Mouse (Mus musculus) forebrain, embryonic 11.5 days (tissue): Measurements from ENCODE around the gene Phxr2. TPM values are rescaled to one million over a fixed set of nuclear protein-coding genes. Genes with fewer than 3 reads are reported as not detected.

Experiments used
- ATAC-seq: fragments of 200-750 bp; cut with Nextera tagmentation; replicated peaks from 2 replicates; pipeline ENCODE4 v1.8.0; 2017; ENCODE audit warnings: moderate TSS enrichment; ENCODE audit not compliant: low FRiP score
- DNase-seq: peaks from one replicate; pipeline ENCODE4 v3.0.0-alpha.2; 2017; ENCODE audit warnings: low spot score
- H3K27ac ChIP-seq: fragments of 300-500 bp; sonication (generic); 2 replicates; pipeline ENCODE4 v1.5.1; 2014; ENCODE audit warnings: low read depth, low read length
- H3K27me3 ChIP-seq: fragments of 300-500 bp; sonication (generic); 2 replicates; pipeline ENCODE4 v1.6.1; 2014; ENCODE audit warnings: mild to moderate bottlenecking, low read length, mixed read lengths; ENCODE audit not compliant: control insufficient read depth, insufficient read depth
- H3K36me3 ChIP-seq: fragments of 300-500 bp; sonication (generic); 2 replicates; pipeline ENCODE4 v1.6.1; 2014; ENCODE audit warnings: mild to moderate bottlenecking, low read length, moderate library complexity, mixed read lengths; ENCODE audit not compliant: control insufficient read depth, insufficient read depth
- H3K4me1 ChIP-seq: fragments of 300-500 bp; sonication (generic); replicated peaks from 2 replicates; pipeline ENCODE4 v1.6.1; 2014; ENCODE audit warnings: low read length, mixed read lengths; ENCODE audit not compliant: control insufficient read depth, insufficient read depth
- H3K4me2 ChIP-seq: fragments of 300-500 bp; sonication (generic); 2 replicates; pipeline ENCODE4 v1.6.1; 2014; ENCODE audit warnings: low read depth, mild to moderate bottlenecking, low read length, moderate library complexity, mixed read lengths; ENCODE audit not compliant: severe bottlenecking
- H3K4me3 ChIP-seq: fragments of 300-500 bp; sonication (generic); 2 replicates; pipeline ENCODE4 v1.5.1; 2014; ENCODE audit warnings: low read depth, low read length
- H3K9ac ChIP-seq: fragments of 300-500 bp; sonication (generic); 2 replicates; pipeline ENCODE4 v1.6.1; 2014; ENCODE audit warnings: low read length
- H3K9me3 ChIP-seq: fragments of 300-500 bp; sonication (generic); 2 replicates; pipeline ENCODE4 v1.6.1; 2016; ENCODE audit warnings: low read length, mixed read lengths; ENCODE audit not compliant: control insufficient read depth
- WGBS: fragments of 180-500 bp; shearing (Covaris S2); extraction: QIAGEN DNeasy Blood & Tissue Kit; methylation state at CpG from one replicate; pipeline ENCODE4 v1.1.7; 2014; 5-methylcytosine and 5-hydroxymethylcytosine counted together
- polyA plus RNA-seq: library from polyadenylated mRNA; unstranded; fragments of >200 nt; fragmentation: Nextera tagmentation; extraction: Ambion mirVana; gene quantifications from 2 replicates; pipeline ENCODE4 v1.2.1, GENCODE M21; 2014

Phxr2 gene
- polyA plus RNA-seq, 1 experiment from 2014 or later, result not detected

DNA sequence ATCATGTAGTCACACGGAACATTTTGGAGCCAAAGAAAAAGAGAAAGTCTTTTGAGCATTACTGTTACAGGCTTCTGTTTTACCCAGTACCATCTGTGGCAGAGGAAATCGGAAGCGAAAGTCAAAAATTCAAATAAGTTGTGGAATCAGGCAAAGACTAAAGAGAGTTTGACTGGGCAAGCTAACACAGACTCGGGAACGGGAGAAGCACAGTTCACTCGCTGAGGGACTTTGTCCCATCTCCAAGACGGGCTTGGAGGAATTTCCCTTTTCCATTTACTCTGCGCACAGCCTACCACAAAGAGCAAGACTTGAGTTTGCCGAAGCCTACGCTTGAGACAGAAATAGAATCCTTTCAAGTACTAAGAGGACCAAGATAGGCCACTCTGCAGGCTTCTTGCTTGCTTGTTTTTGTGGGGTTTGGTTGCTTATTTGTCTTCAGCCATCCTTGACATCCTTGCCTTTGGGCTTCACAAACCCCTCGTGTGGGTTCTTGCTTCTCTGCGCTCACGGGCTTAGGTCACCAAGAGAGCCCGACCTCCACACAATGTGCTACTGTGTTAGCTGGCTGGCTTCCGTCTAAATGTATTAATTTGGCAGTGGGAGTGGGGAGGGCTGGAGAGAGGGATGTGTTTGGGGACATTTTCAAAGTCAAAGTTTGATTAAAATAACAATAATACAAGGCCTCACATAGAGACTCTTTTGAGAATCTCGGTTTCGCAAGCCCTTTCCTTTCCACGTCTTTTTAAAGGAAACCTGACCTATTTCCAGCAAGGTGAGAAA is 49.8 kb downstream of the Phxr2 start:
- no peaks in the 10 kb centered on the region for H3K27me3 ChIP-seq
- WGBS, result 83% methylated on average over 18 of the region's 18 CpGs
- no peak overlapping the region for H3K4me2 ChIP-seq
- no peak for ATAC-seq
- H3K27ac ChIP-seq, result no peak overlapping the region
- no peaks in the 10 kb centered on the region for H3K36me3 ChIP-seq
- H3K4me3 ChIP-seq, result no peak overlapping the region
- H3K9ac ChIP-seq, result no peak overlapping the region
- H3K4me1 ChIP-seq, result no peaks in the 10 kb centered on the region
- H3K9me3 ChIP-seq, result no peaks in the 10 kb centered on the region
- peak; percentile 17 for DNase-seq

Other genes starting within 250 kb of the Phxr2 start
- 81.8 and 83.3 TPM in 2 replicates for gene Atp2b1, start 211.9 kb downstream of the Phxr2 start, polyA plus RNA-seq
- gene Poc1b, start 19.3 kb downstream of the Phxr2 start, polyA plus RNA-seq, result 42.7 and 43.7 TPM in 2 replicates
- 4.7 and 5.6 TPM in 2 replicates for gene Galnt4, start 18.2 kb downstream of the Phxr2 start, polyA plus RNA-seq
- gene Dusp6, start 136.9 kb upstream of the Phxr2 start, polyA plus RNA-seq, result 57.7 and 63.1 TPM in 2 replicates